Mouse (Mus musculus): Measurements from ENCODE around the gene Zscan29. TPM values are rescaled to one million over a fixed set of nuclear protein-coding genes. Genes with fewer than 3 reads are reported as not detected.
"Not testable (repeated sequence)": the region's sequence is repeated elsewhere in the genome, so short reads cannot be mapped to it uniquely, and the experiment has no call there.

The Zscan29 gene
- total RNA-seq, 2 experiments from 2014 or later = 7.3 to 7.9 TPM

DNA sequence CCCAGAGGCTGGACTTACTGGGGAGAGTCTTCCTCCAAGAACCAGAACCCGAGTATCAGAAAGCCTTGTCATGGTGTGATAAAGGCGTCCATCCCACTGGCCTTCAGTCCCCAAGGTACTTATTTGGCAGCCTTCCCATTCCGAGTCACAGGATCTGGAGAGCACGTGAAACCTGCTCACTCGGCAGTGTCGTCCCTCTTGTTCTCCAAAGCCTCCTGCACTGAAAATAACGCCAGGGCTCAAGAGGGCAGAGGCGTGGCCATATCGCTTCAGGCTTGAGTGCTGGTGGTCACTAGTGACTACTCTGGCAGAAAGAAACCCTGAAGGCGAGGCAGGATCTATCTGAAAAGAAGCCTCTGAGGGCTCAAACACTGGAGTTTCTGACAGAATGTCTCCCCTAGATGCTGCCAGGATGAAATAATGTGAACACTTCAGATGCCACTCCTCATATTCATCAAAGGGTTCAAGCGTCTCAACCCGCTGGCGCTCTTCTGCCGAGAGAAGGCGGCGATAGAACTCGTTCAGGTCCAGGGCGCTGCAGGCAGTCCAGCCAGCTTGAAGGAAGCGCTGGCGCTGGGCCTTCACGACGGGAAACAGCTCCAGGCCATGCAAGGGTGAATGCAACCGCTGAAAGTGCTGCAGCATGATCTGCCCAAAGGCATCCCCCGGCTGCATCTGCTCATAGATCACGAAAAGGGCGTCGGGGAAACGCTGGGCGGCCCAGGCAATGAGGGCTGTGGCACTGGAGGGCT, 31.5 kb downstream of the Zscan29 start:
- intact Hi-C loops (cut with DNase I) = no loop called here
- peak; percentile 67 for DNase-seq

- intact Hi-C loops (cut with DNase I) = no loop called here
Observed at GRCm38 (mm10) chr2:121137371-121137770, 33.6 kb downstream of the Zscan29 start.

GRCm38 (mm10) chr2:121132822-121133221, 38.1 kb downstream of the Zscan29 start:
- intact Hi-C loops (cut with DNase I) = no loop called here
- DNase-seq = no peak

More at GRCm38 (mm10) chr2:121137371-121137770, 33.6 kb downstream of the Zscan29 start:
- DNase-seq = no peak

- intact Hi-C loops (cut with DNase I) = no loop called here
- DNase-seq = no peak
Observed at GRCm38 (mm10) chr2:121128865-121129620, 41.9 kb downstream of the Zscan29 start.

DNA sequence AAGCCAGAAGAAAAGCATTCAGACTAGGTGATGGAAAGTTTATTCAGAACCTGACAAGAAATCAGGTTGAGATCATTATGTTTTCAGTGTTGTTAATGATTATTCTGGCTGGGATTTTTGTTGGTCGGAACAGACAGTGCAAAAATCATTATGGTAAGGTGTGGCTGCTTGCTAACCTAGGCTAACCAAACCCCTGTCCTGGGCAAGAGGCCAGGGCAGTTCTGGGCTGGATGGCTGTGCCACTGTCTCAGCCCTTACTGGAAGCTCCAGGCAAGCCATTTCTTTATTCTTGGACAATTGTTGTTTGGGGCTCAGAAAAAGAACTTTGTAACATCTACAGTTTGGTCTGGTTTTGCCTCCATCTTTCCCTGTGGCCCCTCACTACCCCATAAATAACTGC, 43.4 kb downstream of the Zscan29 start:
- intact Hi-C loops (cut with DNase I) = no loop called here
- no peak for DNase-seq

GRCm38 (mm10) chr2:121126302-121126701, 44.6 kb downstream of the Zscan29 start:
- DNase-seq; intact Hi-C loops (cut with DNase I): not testable (repeated sequence)

- intact Hi-C loops (cut with DNase I) = no loop called here
- no peak for DNase-seq
Observed at GRCm38 (mm10) chr2:121119260-121119659, 51.7 kb downstream of the Zscan29 start.

GRCm38 (mm10) chr2:121115418-121115817, 55.5 kb downstream of the Zscan29 start:
- intact Hi-C loops (cut with DNase I) = no loop called here
- DNase-seq = no peak

DNA sequence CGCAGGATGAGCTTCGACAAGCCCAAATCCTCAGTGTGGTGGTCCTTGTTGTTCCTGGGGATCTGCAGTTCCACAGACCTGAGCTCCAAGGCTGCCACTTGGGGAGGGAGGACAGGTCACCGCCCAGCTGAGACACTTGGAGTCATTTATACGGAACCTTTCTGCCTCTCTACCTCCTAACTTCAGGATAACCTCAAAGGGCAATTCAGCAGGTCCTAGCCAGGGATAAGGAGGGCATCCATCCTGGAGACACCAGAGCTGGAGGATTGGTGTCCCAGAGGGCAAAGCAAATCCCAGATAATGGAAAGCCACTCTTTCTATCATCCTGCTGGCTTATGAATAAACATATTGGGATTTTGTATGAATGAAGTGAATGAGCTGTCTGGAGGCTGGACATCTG, 61.2 kb downstream of the Zscan29 start, which contains the start of gene Tgm7:
Tgm7 (minus strand) TSS at position 101 of the 400 bp plus-strand sequence.
- intact Hi-C loops (cut with DNase I) = no loop called here
- DNase-seq = no peak

Other genes with a start within 250 kb of the Zscan29 start
- gene Ubr1, start 200.4 kb downstream of the Zscan29 start, total RNA-seq (2021) = 10 to 100 TPM; 47.6 to 51.2 TPM
- 10 to 100 TPM; 17.9 to 19.0 TPM for gene Tmem62, start 194.1 kb downstream of the Zscan29 start, total RNA-seq (2021)
- 10 to 100 TPM; 55.8 to 59.1 TPM for gene Ccndbp1, start 162.7 kb downstream of the Zscan29 start, total RNA-seq (2021)
- not detected for gene Epb42, start 134.1 kb downstream of the Zscan29 start, total RNA-seq (2021)
- under 1 TPM; 0.14 to 0.20 TPM for gene Tgm5, start 85.3 kb downstream of the Zscan29 start, total RNA-seq (2021)
- gene Tgm7, start 61.3 kb downstream of the Zscan29 start, total RNA-seq (2021) = not detected
- 10 to 100 TPM; 16.1 to 16.8 TPM for gene Adal, start 30.7 kb downstream of the Zscan29 start, total RNA-seq (2021)
- gene Lcmt2, start 30.5 kb downstream of the Zscan29 start, total RNA-seq (2021) = 1 to 10 TPM; 9.2 to 9.4 TPM
- gene Tubgcp4, start 471 bp downstream of the Zscan29 start, total RNA-seq (2021) = 10 to 100 TPM; 32.3 to 34.5 TPM
- gene Trp53bp1, start 100.3 kb upstream of the Zscan29 start, total RNA-seq (2021) = 100 to 1,000 TPM; 238 to 265 TPM
- gene Map1a, start 118.5 kb upstream of the Zscan29 start, total RNA-seq (2021) = 100 to 1,000 TPM; 161 to 189 TPM
- 10 to 100 TPM; 24.7 to 30.8 TPM for gene Ppip5k1, start 184.3 kb upstream of the Zscan29 start, total RNA-seq (2021)
- 100 to 1,000 TPM; 119 to 134 TPM for gene Ckmt1, start 186.6 kb upstream of the Zscan29 start, total RNA-seq (2021)
- not detected for gene Strc, start 216.0 kb upstream of the Zscan29 start, total RNA-seq (2021)
- gene Pdia3, start 242.7 kb upstream of the Zscan29 start, total RNA-seq (2021) = 100 to 1,000 TPM; 214 to 225 TPM
- gene Catsper2, start 242.7 kb upstream of the Zscan29 start, total RNA-seq (2021) = 1 to 10 TPM; 6.1 to 8.3 TPM

All from left cerebral cortex, postnatal 4 days (tissue).